Mouse (Mus musculus) cerebellum, adult (tissue): ENCODE measurements around the gene Cnih4.

Source experiments
- ATAC-seq: cut with Nextera tagmentation; 2 replicates; pipeline ENCODE4 v1.9.2; 2017; ENCODE audit warnings: mild to moderate bottlenecking, moderate library complexity, mixed read lengths; ENCODE audit not compliant: insufficient number of reproducible peaks, low FRiP score, low TSS enrichment

Cnih4 gene

GRCm38 (mm10) chr1:181210601-181211402 is 66.3 kb downstream of the Cnih4 start:
- ATAC-seq, result 0 out of 2 replicates have a peak, but pooled peaks have one; percentile 36

GRCm38 (mm10) chr1:181211403-181211919 is 67.0 kb downstream of the Cnih4 start:
- peak; percentile 31; the same call in 1 of the 2 replicates for ATAC-seq

GRCm38 (mm10) chr1:181211920-181212633 is 67.6 kb downstream of the Cnih4 start, which contains the start of gene Wdr26:
Gene Wdr26 (minus strand): TSS chr1:181212001.
- peak; percentile 91 for ATAC-seq

- ATAC-seq, result no peak
These were observed 70.0 kb downstream of the Cnih4 start for GRCm38 (mm10) chr1:181214296-181215035.

GRCm38 (mm10) chr1:181216315-181216714 is 71.8 kb downstream of the Cnih4 start:
- no peak for ATAC-seq
